Mouse (Mus musculus): ENCODE measurements around the gene P3h4. TPM values are rescaled to one million over a fixed set of nuclear protein-coding genes. Genes with fewer than 3 reads are reported as not detected.

Gene P3h4
- 1 to 10 TPM; 8.7 to 9.4 TPM for total RNA-seq (2021)

DNA sequence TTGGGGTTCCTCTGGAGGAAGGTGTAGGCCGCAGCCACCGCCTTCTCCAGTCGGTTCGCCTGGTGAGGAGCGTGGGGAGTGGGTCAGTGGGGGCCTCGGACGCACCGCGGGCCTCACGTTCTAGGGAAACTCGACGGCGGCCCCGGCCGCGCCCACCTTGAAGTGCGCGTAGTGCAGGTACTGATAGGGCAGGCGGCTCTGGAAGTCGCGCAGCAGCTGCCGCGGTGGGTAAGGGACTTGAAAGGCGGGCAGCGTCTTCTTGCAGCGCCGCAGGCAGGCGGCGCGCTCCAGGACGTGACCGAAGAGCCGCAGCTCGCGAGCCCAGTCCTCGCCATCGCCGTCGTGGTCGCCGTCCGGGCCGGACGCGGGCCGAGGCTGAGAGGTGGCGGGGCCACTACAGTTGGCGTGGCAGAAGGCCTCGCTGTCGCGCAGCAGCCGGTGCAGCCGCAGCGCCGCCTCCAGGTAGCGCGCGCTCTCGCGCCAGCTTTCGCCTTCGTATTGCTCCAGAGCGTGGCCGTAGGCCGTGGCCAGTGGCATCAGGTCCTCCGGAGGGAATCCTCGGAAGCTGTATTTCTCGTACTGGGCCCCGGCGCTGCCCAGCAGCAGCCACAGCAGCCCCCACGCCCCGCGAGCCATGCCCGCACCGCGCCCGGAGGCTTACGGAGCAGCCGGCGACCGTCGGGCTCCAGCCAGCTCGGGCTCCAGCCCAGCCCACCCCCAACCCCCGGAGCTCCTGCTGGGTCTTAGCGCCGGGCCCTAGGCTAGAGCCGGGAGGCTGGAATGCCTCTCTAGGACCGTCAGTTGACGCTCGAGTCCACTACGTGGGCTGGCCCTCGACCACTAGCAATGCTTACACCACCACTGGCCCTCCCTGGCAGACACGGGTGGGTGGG, at the start of gene P3h4:
Gene P3h4 (minus strand): TSS at position 816 of the 893 bp plus-strand sequence.
- DNase-seq: peak; percentile 72 to 76

DNA sequence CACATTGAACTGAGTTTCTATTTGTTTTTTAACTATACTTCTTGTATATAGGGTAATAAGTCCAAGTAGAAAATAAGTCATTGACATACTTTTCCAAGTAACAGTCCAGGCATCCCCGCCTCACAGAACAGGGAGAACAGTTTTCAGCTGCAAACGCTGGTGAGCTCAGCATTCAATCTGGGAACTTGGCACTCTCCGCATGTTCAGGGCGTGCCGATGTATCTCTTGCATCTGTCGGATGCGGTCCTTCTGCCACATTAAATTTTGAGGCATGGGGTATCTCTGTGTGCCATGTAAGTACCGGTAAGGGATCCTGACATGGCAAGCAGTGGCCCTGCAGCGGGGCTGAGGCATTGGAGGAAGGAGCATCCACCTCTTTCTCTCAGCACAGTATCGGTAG, 48.1 kb upstream of the P3h4 start:
- peak; percentile 65 for DNase-seq

DNA sequence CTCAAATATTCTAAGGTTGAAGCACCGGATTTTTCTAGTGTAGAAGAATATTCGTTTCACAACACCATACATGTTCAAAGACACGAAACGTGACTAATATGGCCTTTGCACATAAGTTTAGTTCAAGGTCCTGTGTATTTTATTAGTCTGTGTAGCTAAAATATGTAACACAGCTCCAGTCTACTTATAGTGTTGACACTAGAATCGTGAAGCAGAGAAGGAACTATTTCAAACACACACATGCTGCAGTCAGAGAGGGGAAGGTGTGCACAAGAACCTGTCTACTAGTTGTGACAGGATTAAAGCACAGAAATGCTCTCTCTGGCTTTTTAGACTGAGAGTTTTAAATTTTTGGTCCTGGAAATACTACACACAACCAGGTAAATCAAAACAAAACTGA, 43.1 kb upstream of the P3h4 start:
- no peak for DNase-seq

- DNase-seq: no peak
Measured at GRCm38 (mm10) chr11:100457247-100457646, 42.6 kb upstream of the P3h4 start.

DNA sequence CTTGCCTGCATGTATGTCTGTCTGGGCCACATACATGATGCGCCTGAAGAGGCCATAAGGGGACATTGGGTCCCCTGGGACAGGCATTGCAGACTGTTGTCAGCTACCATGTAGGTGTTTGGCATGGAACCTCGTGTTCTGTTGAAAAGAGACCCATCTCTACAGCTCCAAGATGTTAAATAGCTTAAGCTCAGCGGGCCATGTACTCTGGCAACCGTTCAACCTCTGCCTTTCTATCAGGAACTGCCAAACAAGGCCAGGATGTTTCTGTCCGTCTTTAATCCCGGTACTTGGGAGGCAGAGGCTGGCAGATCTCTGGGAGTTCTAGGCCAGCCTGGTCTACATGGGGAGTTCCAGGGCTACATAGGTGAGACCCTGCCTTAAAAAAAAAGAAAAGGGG, 28.0 kb upstream of the P3h4 start:
- DNase-seq: no peak

DNA sequence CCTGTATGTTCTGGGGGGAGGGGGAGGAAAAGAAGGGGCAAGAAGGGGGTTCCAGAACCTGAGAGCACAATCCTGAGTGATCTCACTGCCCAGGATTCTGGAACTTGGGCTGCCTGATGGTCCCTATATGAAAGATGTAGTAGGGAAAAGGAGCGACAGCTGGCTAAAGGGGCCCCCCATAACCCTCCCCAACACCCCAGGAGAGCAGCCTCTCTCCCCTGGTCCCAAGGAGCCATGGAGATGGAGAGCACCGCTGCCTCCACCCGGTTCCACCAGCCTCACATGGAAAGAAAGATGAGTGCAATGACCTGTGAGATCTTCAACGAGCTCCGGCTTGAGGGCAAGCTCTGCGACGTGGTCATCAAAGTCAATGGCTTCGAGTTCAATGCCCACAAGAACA, 27.2 kb upstream of the P3h4 start, which contains the start of the genes Nt5c3b and Klhl10:
Gene Nt5c3b (minus strand): TSS at position 12 of the 400 bp plus-strand sequence.
Gene Klhl10 (plus strand): TSS at position 121 of the 400 bp plus-strand sequence.
- DNase-seq: no peak

GRCm38 (mm10) chr11:100440691-100441522, 26.3 kb upstream of the P3h4 start:
- DNase-seq: peak; percentile 82 to 84

GRCm38 (mm10) chr11:100437901-100438300, 23.3 kb upstream of the P3h4 start:
- no peak for DNase-seq

DNA sequence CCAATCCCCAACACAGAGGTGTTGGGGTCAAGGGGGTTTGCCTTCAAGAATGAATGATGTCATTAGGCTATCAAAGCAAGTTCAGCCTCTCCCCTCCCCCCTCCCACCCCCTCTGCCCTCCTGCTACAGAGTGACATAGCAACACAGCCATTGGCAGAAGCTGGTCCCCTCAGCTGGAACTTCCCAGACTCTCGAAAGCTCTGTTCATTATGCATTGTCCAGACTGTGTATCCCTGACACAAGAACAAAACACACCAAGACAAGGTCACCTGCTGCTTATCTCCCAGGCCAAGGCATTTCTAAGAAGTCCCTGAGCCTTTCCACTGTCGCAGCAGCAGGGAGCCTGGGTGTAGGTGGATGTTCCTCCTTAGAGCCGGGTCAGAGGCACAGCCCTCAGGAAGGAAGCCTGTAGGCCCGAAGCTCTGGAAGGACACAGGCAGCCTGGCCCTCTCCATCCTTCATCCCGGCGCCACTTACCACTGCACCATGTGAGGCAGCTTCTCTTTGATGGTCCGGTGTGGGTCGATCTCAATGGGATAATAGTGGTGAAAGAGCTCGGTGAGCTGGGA, 21.1 kb upstream of the P3h4 start:
- DNase-seq: no peak

GRCm38 (mm10) chr11:100432002-100432401, 17.4 kb upstream of the P3h4 start:
- no peak for DNase-seq

DNA sequence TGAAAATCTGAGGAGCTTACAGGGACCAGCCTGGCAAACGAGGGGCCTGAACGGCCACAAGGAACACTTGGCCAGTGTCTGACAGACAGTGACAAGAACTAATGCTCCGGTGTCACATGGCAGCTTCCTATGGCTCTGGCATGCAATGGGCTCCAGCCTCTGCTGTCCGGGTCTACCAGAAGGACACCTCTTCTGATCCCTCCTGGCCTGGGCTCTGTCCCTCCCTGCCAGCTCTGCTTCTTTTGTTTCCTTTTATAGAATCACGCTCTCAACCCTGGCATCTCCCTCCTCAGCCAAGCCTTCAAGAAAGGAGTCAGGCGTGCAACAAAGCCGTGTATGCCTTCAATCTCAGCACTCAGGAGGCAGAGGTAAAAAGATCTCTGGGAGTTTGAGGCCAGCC, 15.4 kb upstream of the P3h4 start:
- DNase-seq: no peak

- DNase-seq: no peak
Measured at GRCm38 (mm10) chr11:100428612-100429199, 14.1 kb upstream of the P3h4 start.

DNA sequence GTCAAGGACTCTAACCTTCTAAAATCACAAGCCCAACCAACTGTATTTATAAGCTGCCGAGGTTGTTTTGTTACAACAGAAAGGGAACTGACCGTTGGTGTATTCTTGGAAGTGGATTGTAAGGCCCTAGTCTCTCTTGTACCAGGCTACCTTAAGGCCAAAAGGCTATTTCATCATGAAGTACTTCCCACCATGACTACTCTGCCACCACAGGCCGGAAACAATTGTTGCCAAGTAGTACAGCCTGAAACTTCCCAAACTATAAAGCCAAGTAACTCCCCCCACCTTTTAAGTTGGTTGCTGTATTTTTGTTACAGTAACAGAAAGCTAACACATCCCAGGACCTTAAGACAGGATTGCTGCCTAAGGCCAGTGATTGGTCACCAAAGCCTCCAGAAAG, 12.2 kb upstream of the P3h4 start:
- DNase-seq: no peak

DNA sequence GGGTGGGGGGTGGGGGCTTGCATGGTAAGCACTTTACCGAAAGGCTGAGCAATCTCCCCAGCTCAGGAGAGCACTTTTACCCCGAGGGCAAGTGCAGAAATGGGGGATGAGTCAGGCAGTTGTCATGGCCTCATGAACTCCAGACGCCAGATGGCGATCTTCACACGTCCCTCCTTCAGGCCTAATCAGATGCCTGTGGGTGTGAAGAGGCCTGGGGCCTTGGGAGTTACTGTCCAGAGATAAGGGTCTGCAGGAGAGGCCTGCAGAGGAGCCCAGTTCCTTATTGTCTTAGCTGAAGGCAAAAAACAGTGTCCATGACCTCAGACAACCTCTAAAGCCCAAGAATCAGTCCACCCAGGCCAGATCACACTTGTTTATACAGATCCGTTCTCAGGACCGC, 11.2 kb upstream of the P3h4 start:
- DNase-seq: peak; percentile 55

DNA sequence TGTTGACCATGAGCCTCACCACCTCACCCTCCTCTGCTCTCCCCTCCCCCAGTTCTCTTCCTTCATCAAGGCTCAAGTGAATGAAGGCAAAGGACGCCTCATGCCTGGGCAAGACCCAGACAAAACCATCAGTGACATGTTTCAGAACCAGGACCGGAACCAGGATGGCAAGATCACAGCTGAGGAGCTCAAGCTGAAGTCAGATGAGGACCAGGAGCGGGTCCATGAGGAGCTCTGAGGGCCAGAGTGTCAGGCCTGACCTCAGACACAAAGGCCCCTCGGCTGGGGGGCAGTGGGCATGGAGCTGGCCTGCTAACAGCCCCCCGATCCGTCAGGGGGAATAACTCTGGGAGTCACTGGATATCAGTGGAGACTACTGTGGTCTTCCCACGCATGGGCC, 9.2 kb upstream of the P3h4 start:
- DNase-seq: no peak

DNA sequence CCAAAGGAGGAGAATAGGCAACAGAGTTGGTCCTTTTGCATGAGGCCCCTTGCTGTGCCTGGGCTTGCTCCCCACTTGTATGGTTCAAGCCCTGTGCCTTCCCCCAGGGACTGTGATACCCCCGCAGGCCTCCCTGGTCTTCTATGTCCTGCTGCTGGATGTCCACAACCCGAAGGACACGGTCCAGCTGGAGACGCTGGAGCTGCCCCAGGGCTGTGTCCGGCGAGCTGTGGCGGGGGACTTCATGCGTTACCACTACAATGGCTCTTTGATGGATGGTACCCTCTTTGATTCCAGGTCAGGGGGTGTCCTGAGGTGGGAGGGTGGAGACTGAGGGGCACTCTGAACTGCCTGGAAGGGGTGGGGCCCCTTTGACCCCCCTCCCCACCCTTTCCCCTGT, 6.9 kb upstream of the P3h4 start:
- DNase-seq: no peak

DNA sequence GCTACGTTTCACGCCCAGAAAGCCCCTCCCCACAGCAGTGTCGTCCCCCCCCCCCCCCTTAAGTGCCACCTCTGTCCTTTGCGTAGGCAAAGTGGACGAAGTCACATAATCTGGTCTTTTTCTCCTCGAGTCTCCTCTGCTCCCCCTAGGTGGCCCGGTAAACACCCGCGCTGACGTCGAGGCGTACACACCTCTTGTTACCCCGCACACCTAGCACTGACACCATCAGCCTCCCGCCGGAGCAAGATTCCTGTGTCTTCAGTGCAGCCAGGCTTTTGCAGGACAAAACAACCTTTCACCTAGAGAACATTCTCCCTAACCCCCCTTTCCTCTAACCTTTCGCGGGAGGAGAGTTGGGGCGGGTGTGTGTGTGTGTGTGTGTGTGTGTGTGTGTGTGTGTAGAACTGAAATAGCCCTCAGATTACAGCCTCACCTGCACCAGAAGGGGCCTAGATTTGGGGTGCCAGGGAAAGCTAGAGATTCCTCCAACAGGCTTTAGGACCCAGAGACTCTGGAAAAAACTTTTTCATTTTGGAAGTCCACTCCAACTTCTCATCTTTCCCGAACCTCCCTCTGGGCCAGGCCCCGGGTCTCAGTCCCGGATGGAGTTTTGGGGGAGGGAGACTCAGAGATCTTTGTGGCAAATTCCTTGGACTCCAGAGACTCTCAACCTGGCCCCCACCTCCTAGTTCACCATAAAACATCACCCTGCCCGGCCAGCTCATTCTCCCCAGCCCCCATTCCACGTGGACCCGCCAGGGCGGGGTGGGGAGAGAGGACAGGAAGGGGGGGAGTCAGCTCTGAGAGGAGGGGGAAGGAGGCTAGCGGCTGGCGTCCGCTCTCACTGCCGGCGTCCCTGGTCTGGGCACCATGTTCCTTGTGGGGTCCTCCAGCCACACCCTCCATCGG, 532 bp upstream of the P3h4 start, which contains the start of gene Fkbp10:
Gene Fkbp10 (plus strand): TSS at position 784 of the 909 bp plus-strand sequence.
- DNase-seq: no peak

DNA sequence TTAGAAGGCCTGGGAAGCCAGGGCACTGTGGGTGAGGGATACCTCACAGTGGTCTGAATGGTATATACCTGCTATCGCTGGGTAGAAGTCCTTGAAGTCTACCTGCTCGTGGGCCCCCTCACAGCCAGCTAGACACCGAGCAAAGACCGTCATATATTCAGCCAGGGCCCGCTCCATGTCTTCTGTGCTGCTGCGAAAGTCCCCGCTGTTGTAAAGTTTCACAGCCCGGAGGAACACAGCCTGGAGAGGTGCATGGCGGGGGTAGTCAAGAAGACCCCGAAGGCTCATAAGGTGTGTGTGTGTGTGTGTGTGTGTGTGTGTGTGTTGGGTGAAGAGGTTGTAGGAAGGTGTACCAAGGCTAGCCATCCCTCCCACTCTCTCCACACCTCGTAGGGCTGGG, 1.1 kb downstream of the P3h4 start:
- no peak for DNase-seq

GRCm38 (mm10) chr11:100411736-100412135, 2.9 kb downstream of the P3h4 start:
- DNase-seq: no peak

GRCm38 (mm10) chr11:100409686-100410085, 5.0 kb downstream of the P3h4 start:
- no peak for DNase-seq

GRCm38 (mm10) chr11:100408835-100409462, 5.7 kb downstream of the P3h4 start:
- DNase-seq: no peak
